Mouse (Mus musculus) CH12.LX (cell line): ENCODE results near the gene Il10ra. TPM values are rescaled to one million over a fixed set of nuclear protein-coding genes. Genes with fewer than 3 reads are reported as not detected.
A peak's percentile ranks its signal among the peaks of the same experiment; 100 is the strongest.

ENCODE experiments used
- DNase-seq: peaks from one replicate; pipeline ENCODE4 v3.0.0-alpha.2; 2013; ENCODE audit errors: extremely low read depth
- H3K27ac ChIP-seq: 2 replicates; pipeline ENCODE4 v1.5.1; 2012; ENCODE audit warnings: low read depth, mild to moderate bottlenecking, control low read depth, moderate library complexity; ENCODE audit not compliant: insufficient read depth
- H3K27me3 ChIP-seq: replicated peaks from 2 replicates; pipeline ENCODE3; 2012; ENCODE audit warnings: inconsistent platforms
- H3K36me3 ChIP-seq, 2 experiments: replicated peaks in 1 of 2; 2 replicates each; pipeline versions ENCODE3 to v1.6.1; 2012; ENCODE audit warnings: inconsistent platforms in 1 of 2, low read length in 1 of 2, mild to moderate bottlenecking in 1 of 2, mixed read lengths in 1 of 2, moderate library complexity in 1 of 2; ENCODE audit not compliant: control insufficient read depth in 1 of 2, insufficient read depth in 1 of 2
- H3K4me1 ChIP-seq, 2 experiments: 2 replicates each; pipeline ENCODE4 v1.6.1; 2012; ENCODE audit warnings: inconsistent platforms in 1 of 2, moderate library complexity in 1 of 2; ENCODE audit not compliant: insufficient read depth in 2 of 2, control insufficient read depth in 1 of 2
- H3K4me2 ChIP-seq: 2 replicates; pipeline ENCODE4 v1.6.1; 2012; ENCODE audit warnings: low read depth, mild to moderate bottlenecking, control low read depth; ENCODE audit not compliant: poor library complexity, insufficient read depth, severe bottlenecking
- H3K4me3 ChIP-seq, 3 experiments: fragments of 150-350 bp in 1 of 3; sonication (generic) in 1 of 3; replicated peaks in 1 of 3; 2 replicates each; pipeline versions ENCODE3 to v1.5.1; 2011 to 2012; ENCODE audit warnings: low read depth in 2 of 3, low read length in 2 of 3, mild to moderate bottlenecking in 2 of 3, moderate library complexity in 2 of 3, control low read depth in 1 of 3, improper control_type of control experiment in 1 of 3, inconsistent platforms in 1 of 3, mixed read lengths in 1 of 3; ENCODE audit not compliant: poor library complexity in 1 of 3
- H3K79me2 ChIP-seq: replicated peaks from 2 replicates; pipeline ENCODE4 v1.6.1; 2012; ENCODE audit warnings: mild to moderate bottlenecking, moderate library complexity; ENCODE audit not compliant: control insufficient read depth, poor library complexity, insufficient read depth, severe bottlenecking; ENCODE audit errors: extremely low read depth
- H3K9ac ChIP-seq: 2 replicates; pipeline ENCODE4 v1.6.1; 2012; ENCODE audit warnings: low read depth, mild to moderate bottlenecking, control low read depth, moderate library complexity; ENCODE audit not compliant: insufficient read depth
- H3K9me3 ChIP-seq: replicated peaks from 2 replicates; pipeline ENCODE3; 2012; ENCODE audit warnings: low read length, inconsistent platforms, mixed read lengths
- BHLHE40 ChIP-seq: IDR thresholded peaks from 2 replicates; pipeline ENCODE4 v1.6.1; 2011; ENCODE audit warnings: mild to moderate bottlenecking, low read depth, low read length, improper control_type of control experiment
- CTCF ChIP-seq, 2 experiments: IDR thresholded peaks in 1 of 2; conservative IDR thresholded peaks in 1 of 2; 2 replicates each; pipeline ENCODE4 v1.5.1; 2011 to 2012; ENCODE audit warnings: low read depth in 2 of 2, low read length in 2 of 2, improper control_type of control experiment in 1 of 2, inconsistent platforms in 1 of 2, mild to moderate bottlenecking in 1 of 2, moderate library complexity in 1 of 2
- ELF1 ChIP-seq: IDR thresholded peaks from 2 replicates; pipeline ENCODE4 v1.6.1; 2014; ENCODE audit warnings: low read depth, mild to moderate bottlenecking, inconsistent platforms, low read length, improper control_type of control experiment
- EP300 ChIP-seq: IDR thresholded peaks from 2 replicates; pipeline ENCODE4 v1.6.1; 2011; ENCODE audit warnings: low read length, improper control_type of control experiment
- ETS1 ChIP-seq: conservative IDR thresholded peaks from 2 replicates; pipeline ENCODE4 v1.6.1; 2012; ENCODE audit warnings: low read depth, mild to moderate bottlenecking, inconsistent platforms, low read length, improper control_type of control experiment, moderate library complexity
- GABPA ChIP-seq: IDR thresholded peaks from 2 replicates; pipeline ENCODE4 v1.6.1; 2012; ENCODE audit warnings: low read depth, low read length, improper control_type of control experiment, inconsistent platforms; ENCODE audit not compliant: insufficient replicate concordance
- HCFC1 ChIP-seq: IDR thresholded peaks from 2 replicates; pipeline ENCODE4 v1.6.1; 2012; ENCODE audit warnings: low read depth, mild to moderate bottlenecking, inconsistent platforms, low read length, improper control_type of control experiment
- IRF4 ChIP-seq: IDR thresholded peaks from 2 replicates; pipeline ENCODE4 v1.6.1; 2014; ENCODE audit warnings: low read depth, mild to moderate bottlenecking, inconsistent platforms, low read length, improper control_type of control experiment
- JUN ChIP-seq: IDR thresholded peaks from 2 replicates; pipeline ENCODE4 v1.6.1; 2011; ENCODE audit warnings: low read depth, mild to moderate bottlenecking, low read length, improper control_type of control experiment, moderate library complexity; ENCODE audit not compliant: insufficient read depth
- JUND ChIP-seq: conservative IDR thresholded peaks from 2 replicates; pipeline ENCODE4 v1.6.1; 2011; ENCODE audit warnings: low read depth, low read length, improper control_type of control experiment
- KAT2A ChIP-seq: IDR thresholded peaks from 2 replicates; pipeline ENCODE4 v1.6.1; 2012; ENCODE audit warnings: low read length, improper control_type of control experiment, inconsistent platforms; ENCODE audit not compliant: insufficient replicate concordance
- MAFK ChIP-seq: IDR thresholded peaks from 2 replicates; pipeline ENCODE4 v1.6.1; 2011; ENCODE audit warnings: low read length, improper control_type of control experiment; ENCODE audit not compliant: insufficient replicate concordance
- MAZ ChIP-seq: IDR thresholded peaks from 2 replicates; pipeline ENCODE4 v1.6.1; 2012; ENCODE audit warnings: low read depth, mild to moderate bottlenecking, inconsistent platforms, low read length, improper control_type of control experiment, moderate library complexity
- MXI1 ChIP-seq: IDR thresholded peaks from 2 replicates; pipeline ENCODE4 v1.6.1; 2011; ENCODE audit warnings: mild to moderate bottlenecking, low read depth, low read length, improper control_type of control experiment
- MYC ChIP-seq: IDR thresholded peaks from 2 replicates; pipeline ENCODE4 v1.6.1; 2011; ENCODE audit warnings: low read depth, mild to moderate bottlenecking, improper control_type of control experiment, low read length
- NELFE ChIP-seq: IDR thresholded peaks from 2 replicates; pipeline ENCODE4 v1.6.1; 2011; ENCODE audit warnings: low read depth, low read length, improper control_type of control experiment
- NRF1 ChIP-seq: IDR thresholded peaks from 2 replicates; pipeline ENCODE4 v1.6.1; 2014; ENCODE audit warnings: low read depth, mild to moderate bottlenecking, inconsistent platforms, low read length, improper control_type of control experiment, moderate library complexity
- PAX5 ChIP-seq: IDR thresholded peaks from 2 replicates; pipeline ENCODE4 v1.6.1; 2012; ENCODE audit warnings: low read length, inconsistent platforms, mixed read lengths
- POLR2A ChIP-seq: IDR thresholded peaks from 2 replicates; pipeline ENCODE4 v1.6.1; 2011; ENCODE audit warnings: low read depth, mild to moderate bottlenecking, improper control_type of control experiment, low read length
- POLR2AphosphoS2 ChIP-seq: IDR thresholded peaks from 2 replicates; pipeline ENCODE4 v1.6.1; 2011; ENCODE audit warnings: low read depth, low read length, improper control_type of control experiment
- RAD21 ChIP-seq: IDR thresholded peaks from 2 replicates; pipeline ENCODE4 v1.6.1; 2011; ENCODE audit warnings: low read depth, mild to moderate bottlenecking, low read length, improper control_type of control experiment, moderate library complexity
- RCOR1 ChIP-seq: conservative IDR thresholded peaks from 2 replicates; pipeline ENCODE4 v1.6.1; 2012; ENCODE audit warnings: low read depth, mild to moderate bottlenecking, inconsistent platforms, low read length, improper control_type of control experiment
- TCF12 ChIP-seq: IDR thresholded peaks from 2 replicates; pipeline ENCODE4 v1.6.1; 2014; ENCODE audit warnings: low read depth, mild to moderate bottlenecking, inconsistent platforms, low read length, improper control_type of control experiment
- UBTF ChIP-seq: IDR thresholded peaks from 2 replicates; pipeline ENCODE4 v1.6.1; 2012; ENCODE audit warnings: low read depth, mild to moderate bottlenecking, inconsistent platforms, low read length, improper control_type of control experiment, moderate library complexity
- USF1 ChIP-seq: IDR thresholded peaks from 2 replicates; pipeline ENCODE4 v1.6.1; 2014; ENCODE audit warnings: low read depth, mild to moderate bottlenecking, inconsistent platforms, low read length, improper control_type of control experiment
- ZC3H11A ChIP-seq: IDR thresholded peaks from 2 replicates; pipeline ENCODE4 v1.6.1; 2012; ENCODE audit warnings: low read depth, mild to moderate bottlenecking, inconsistent platforms, low read length, improper control_type of control experiment
- ZKSCAN1 ChIP-seq: IDR thresholded peaks from 2 replicates; pipeline ENCODE4 v1.6.1; 2012; ENCODE audit warnings: low read depth, inconsistent platforms, low read length, improper control_type of control experiment, borderline replicate concordance
- ZMIZ1 ChIP-seq: IDR thresholded peaks from 2 replicates; pipeline ENCODE4 v1.6.1; 2012; ENCODE audit warnings: low read depth, mild to moderate bottlenecking, inconsistent platforms, low read length, improper control_type of control experiment
- ZNF384 ChIP-seq: IDR thresholded peaks from 2 replicates; pipeline ENCODE4 v1.6.1; 2012; ENCODE audit warnings: low read depth, low read length, improper control_type of control experiment, inconsistent platforms
- dilution Hi-C: fragments of 300-500 bp; cut with MboI; formaldehyde crosslinking; loops from 2 replicates; pipeline ENCODE4 v1.14.3; 2020; ENCODE audit warnings: low sequenced_read_pairs; ENCODE audit not compliant: extremely low pct_unique_long_range_greater_than_20kb, extremely low pct_ligation_motif_present
- in situ Hi-C: fragments of 300-500 bp; cut with MboI; formaldehyde crosslinking; loops from 3 replicates; pipeline ENCODE4 v1.14.3; 2019; ENCODE audit warnings: low sequenced_read_pairs, low pct_ligation_motif_present, low pct_unique_long_range_greater_than_20kb, mixed read lengths
- polyA plus RNA-seq: library from polyadenylated mRNA; unstranded; fragments of >175 nt; gene quantifications from 2 replicates; pipeline ENCODE4 v1.2.1, GENCODE M21; 2012; ENCODE audit warnings: low read depth; ENCODE audit not compliant: insufficient read length
- total RNA-seq, 2 experiments: library from RNA; depleted of rRNA; stranded (reverse); fragments of 300-350 nt in 1 of 2; fragments of >200 nt in 1 of 2; gene quantifications; 2 replicates each; pipeline ENCODE4 v1.2.3; 2012 to 2014

The Il10ra gene
- total and polyA plus RNA-seq, 3 experiments = 3.1 to 5.1 (median 3.9) TPM

DNA sequence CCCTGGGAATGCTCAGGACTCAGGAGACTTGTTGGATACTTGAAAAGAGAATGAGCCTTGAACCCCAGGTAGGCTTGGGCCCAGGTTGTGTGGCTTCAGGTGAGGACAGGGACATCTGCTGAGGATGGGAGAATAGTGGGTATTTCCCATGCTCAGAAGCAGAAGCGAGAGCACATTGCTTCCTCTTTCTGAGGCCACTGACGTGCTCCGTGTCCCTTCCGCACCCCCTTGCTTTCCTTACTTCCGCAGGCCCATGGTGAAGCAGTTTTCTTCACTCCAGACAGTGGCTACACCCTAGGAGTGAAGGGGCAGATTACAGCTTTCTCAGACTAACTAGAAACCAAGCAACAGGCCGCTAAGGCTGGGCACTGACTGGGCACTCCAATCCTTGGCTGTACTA lies 22.9 kb downstream of the Il10ra start (continued):
- TF ChIP-seq POLR2A (peak; percentile 36; the same call in 1 of the 2 replicates), ZKSCAN1 (no peak), BHLHE40 (peak; percentile 90), NELFE (peak; percentile 49; the same call in 1 of the 2 replicates), UBTF (no peak), ZNF384 (0 out of 2 replicates have a peak, but pooled peaks have one; percentile 26), EP300 (peak; percentile 99)
- TF ChIP-seq, all 38 proteins: peak for 27

DNA sequence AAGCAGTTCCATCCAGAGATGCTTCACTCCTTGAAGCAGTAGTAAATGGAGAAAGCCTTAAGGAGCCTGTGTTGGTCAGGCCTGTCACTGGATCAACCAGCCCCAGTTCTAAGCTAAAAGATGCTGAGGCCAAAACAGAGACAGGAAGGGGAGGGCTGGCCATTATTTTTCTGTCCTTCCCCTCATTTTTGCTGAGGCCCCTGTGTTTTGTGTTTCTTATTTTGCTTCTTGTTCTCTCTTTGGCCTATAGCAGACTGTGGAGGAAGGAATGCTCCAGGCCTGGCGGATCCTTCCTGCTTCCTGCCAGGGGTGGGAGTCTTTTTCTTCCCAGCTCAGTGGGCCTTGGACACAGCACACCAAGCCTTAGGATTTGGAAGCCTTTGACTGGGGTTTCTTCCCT lies 23.5 kb downstream of the Il10ra start:
- Histone ChIP-seq H3K27me3 (no peaks in the 10 kb centered on the region), H3K79me2 (no peaks in the 10 kb centered on the region), H3K4me3 (no peak overlapping the region), H3K36me3 (no peaks in the 10 kb centered on the region), H3K9me3 (no peaks in the 10 kb centered on the region), H3K27ac (no peak overlapping the region), H3K9ac (no peak overlapping the region), H3K4me1 (peaks cover 67 to 97% of the 10 kb centered on the region in 2 experiments), H3K4me2 (no peak overlapping the region)
- TF ChIP-seq NRF1 (no peak), IRF4 (no peak), ETS1 (no peak), ZNF384 (no peak), ZMIZ1 (no peak), GABPA (no peak), ZC3H11A (no peak), KAT2A (no peak)
- DNase-seq = no peak
- in situ Hi-C loops = no loop called here
- dilution Hi-C loops = no loop called here

DNA sequence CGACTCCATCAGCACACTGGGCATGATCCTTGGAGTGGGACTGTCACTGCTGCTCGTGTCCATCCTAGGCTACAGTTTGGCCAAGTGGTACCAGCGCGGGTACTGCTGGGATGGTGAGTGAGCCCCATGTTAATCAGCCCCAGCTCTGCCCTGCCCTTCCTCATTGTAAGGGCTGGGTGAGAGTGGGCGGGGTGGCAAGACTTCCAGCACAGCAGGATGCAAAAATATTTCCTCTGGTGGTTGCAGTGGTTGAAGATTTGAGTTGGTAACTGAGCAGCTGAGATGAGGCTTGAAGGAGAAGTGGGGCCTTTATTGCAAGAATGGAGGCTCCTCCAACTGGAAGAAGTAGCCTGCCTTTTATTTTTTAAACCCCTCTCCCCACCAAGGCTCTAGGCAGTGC lies 27.6 kb downstream of the Il10ra start:
- no peak overlapping the region for H3K27ac ChIP-seq
- H3K79me2 ChIP-seq = no peaks in the 10 kb centered on the region
- no peaks in the 10 kb centered on the region for H3K27me3 ChIP-seq
- in situ Hi-C loops (no loop called here), dilution Hi-C loops (no loop called here)
- H3K9ac ChIP-seq = no peak overlapping the region
- H3K4me3 ChIP-seq = peak overlapping the region in 1 of 3 experiments; percentile 13
- peaks cover 32 to 75% of the 10 kb centered on the region in 2 experiments for H3K4me1 ChIP-seq
- H3K36me3 ChIP-seq = no peaks in the 10 kb centered on the region
- DNase-seq = peak; percentile 77
- no peaks in the 10 kb centered on the region for H3K9me3 ChIP-seq
- H3K4me2 ChIP-seq = no peak overlapping the region
- TF ChIP-seq POLR2AphosphoS2 = no peak
- no peak for TF ChIP-seq HCFC1
- TF ChIP-seq NELFE = no peak
- no peak for TF ChIP-seq JUN
- TF ChIP-seq MAFK = no peak
- TF ChIP-seq CTCF (conservative IDR thresholded peaks at IDR 0.05 in 1 of 2, IDR thresholded peaks at IDR 0.05 in 1 of 2; ENCODE audit: low read depth in 2 of 2, low read length in 2 of 2) = no peak
- TF ChIP-seq MYC = no peak
- TF ChIP-seq MAZ = no peak
- no peak for TF ChIP-seq ZMIZ1
- peak; percentile 61 for TF ChIP-seq TCF12
- TF ChIP-seq JUND = no peak
- no peak for TF ChIP-seq USF1
- TF ChIP-seq RAD21 = no peak; the same call in 1 of the 2 replicates
- no peak for TF ChIP-seq ZC3H11A
- peak; percentile 57; the same call in 1 of the 2 replicates for TF ChIP-seq IRF4
- TF ChIP-seq ETS1 = peak; percentile 39; the same call in 1 of the 2 replicates
- TF ChIP-seq ELF1 = 0 out of 2 replicates have a peak, but pooled peaks have one; percentile 44
- no peak for TF ChIP-seq ZKSCAN1
- TF ChIP-seq MXI1 = no peak
- TF ChIP-seq PAX5 = no peak
- no peak for TF ChIP-seq RCOR1
- TF ChIP-seq POLR2A = no peak
- peak; percentile 26; the same call in 1 of the 2 replicates for TF ChIP-seq BHLHE40
- no peak for TF ChIP-seq ZNF384
- TF ChIP-seq NRF1 = no peak
